Mouse (Mus musculus): ENCODE data around the gene 2900092C05Rik. TPM values are rescaled to one million over a fixed set of nuclear protein-coding genes. Genes with fewer than 3 reads are reported as not detected.

2900092C05Rik gene
- polyA plus RNA-seq (2012; ENCODE audit: insufficient read depth, insufficient read length, low replicate concordance, missing spikeins), result not detected in 2 replicates

- 61% methylated on average over 2 of the region's 2 CpGs for WGBS
- TF ChIP-seq POLR2A (IDR thresholded peaks at IDR 0.05; ENCODE audit: insufficient read depth, low read depth, low read length), result no peak
- no peak for TF ChIP-seq CTCF (IDR thresholded peaks at IDR 0.05; ENCODE audit: insufficient read depth, low read depth, low read length)
- Histone ChIP-seq H3K27ac (ENCODE audit: insufficient read depth, low read depth, low read length) (no peak within 1 kb of the TSS), H3K4me1 (ENCODE audit: control insufficient read depth, insufficient read depth, low read length) (no peaks in the 10 kb centered on the region), H3K4me3 (ENCODE audit: insufficient read depth, low read depth, low read length) (no peak within 1 kb of the TSS)
Observed at GRCm38 (mm10) chr7:12512217-12512616, at the start of gene 2900092C05Rik. Gene 2900092C05Rik, plus strand, starts transcription at chr7:12512517.

- Histone ChIP-seq H3K4me3 (ENCODE audit: insufficient read depth, low read depth, low read length) (peak within 1 kb of the TSS; percentile 70), H3K4me1 (ENCODE audit: control insufficient read depth, insufficient read depth, low read length) (no peaks in the 10 kb centered on the region), H3K27ac (ENCODE audit: insufficient read depth, low read depth, low read length) (peak within 1 kb of the TSS; percentile 48)
- TF ChIP-seq CTCF (IDR thresholded peaks at IDR 0.05; ENCODE audit: insufficient read depth, low read depth, low read length), result no peak
- peak; percentile 66 for TF ChIP-seq POLR2A (IDR thresholded peaks at IDR 0.05; ENCODE audit: insufficient read depth, low read depth, low read length)
- WGBS, result under 1% methylated on average over 53 of the region's 53 CpGs
Observed at GRCm38 (mm10) chr7:12478158-12479008, 33.9 kb upstream of the 2900092C05Rik start, which contains the start of gene Zfp606. Gene Zfp606, plus strand, starts transcription at chr7:12478293.

GRCm38 (mm10) chr7:12479009-12479346 lies 33.3 kb upstream of the 2900092C05Rik start:
- no peak overlapping the region for H3K27ac ChIP-seq (ENCODE audit: insufficient read depth, low read depth, low read length)
- H3K4me3 ChIP-seq (ENCODE audit: insufficient read depth, low read depth, low read length), result peak overlapping the region; percentile 70; the same call in 1 of the 2 replicates
- no peaks in the 10 kb centered on the region for H3K4me1 ChIP-seq (ENCODE audit: control insufficient read depth, insufficient read depth, low read length)
- TF ChIP-seq CTCF (IDR thresholded peaks at IDR 0.05; ENCODE audit: insufficient read depth, low read depth, low read length), result no peak
- no peak for TF ChIP-seq POLR2A (IDR thresholded peaks at IDR 0.05; ENCODE audit: insufficient read depth, low read depth, low read length)
- 0% methylated on average over 8 of the region's 8 CpGs for WGBS

GRCm38 (mm10) chr7:12479525-12479924 lies 32.8 kb upstream of the 2900092C05Rik start:
- 53% methylated on average over 4 of the region's 4 CpGs for WGBS
- H3K4me1 ChIP-seq (ENCODE audit: control insufficient read depth, insufficient read depth, low read length), result no peaks in the 10 kb centered on the region
- no peak overlapping the region for H3K27ac ChIP-seq (ENCODE audit: insufficient read depth, low read depth, low read length)
- TF ChIP-seq CTCF (IDR thresholded peaks at IDR 0.05; ENCODE audit: insufficient read depth, low read depth, low read length), result no peak
- no peak for TF ChIP-seq POLR2A (IDR thresholded peaks at IDR 0.05; ENCODE audit: insufficient read depth, low read depth, low read length)
- H3K4me3 ChIP-seq (ENCODE audit: insufficient read depth, low read depth, low read length), result no peak overlapping the region

GRCm38 (mm10) chr7:12483771-12484170 lies 28.5 kb upstream of the 2900092C05Rik start:
- Histone ChIP-seq H3K27ac (ENCODE audit: insufficient read depth, low read depth, low read length) (no peak overlapping the region), H3K4me1 (ENCODE audit: control insufficient read depth, insufficient read depth, low read length) (no peaks in the 10 kb centered on the region), H3K4me3 (ENCODE audit: insufficient read depth, low read depth, low read length) (no peak overlapping the region)
- WGBS, result 70% methylated on average over 6 of the region's 6 CpGs
- TF ChIP-seq POLR2A (IDR thresholded peaks at IDR 0.05; ENCODE audit: insufficient read depth, low read depth, low read length) (no peak), CTCF (IDR thresholded peaks at IDR 0.05; ENCODE audit: insufficient read depth, low read depth, low read length) (no peak)

- TF ChIP-seq CTCF (IDR thresholded peaks at IDR 0.05; ENCODE audit: insufficient read depth, low read depth, low read length) (no peak), POLR2A (IDR thresholded peaks at IDR 0.05; ENCODE audit: insufficient read depth, low read depth, low read length) (no peak)
- Histone ChIP-seq H3K4me1 (ENCODE audit: control insufficient read depth, insufficient read depth, low read length) (no peaks in the 10 kb centered on the region), H3K4me3 (ENCODE audit: insufficient read depth, low read depth, low read length) (no peak overlapping the region), H3K27ac (ENCODE audit: insufficient read depth, low read depth, low read length) (no peak overlapping the region)
- 100% methylated on average over 1 of the region's 1 CpGs for WGBS
Observed at GRCm38 (mm10) chr7:12485956-12486355, 26.4 kb upstream of the 2900092C05Rik start.

GRCm38 (mm10) chr7:12486691-12487090 lies 25.6 kb upstream of the 2900092C05Rik start:
- Histone ChIP-seq H3K4me3 (ENCODE audit: insufficient read depth, low read depth, low read length) (no peak overlapping the region), H3K4me1 (ENCODE audit: control insufficient read depth, insufficient read depth, low read length) (no peaks in the 10 kb centered on the region), H3K27ac (ENCODE audit: insufficient read depth, low read depth, low read length) (no peak overlapping the region)
- TF ChIP-seq POLR2A (IDR thresholded peaks at IDR 0.05; ENCODE audit: insufficient read depth, low read depth, low read length) (no peak), CTCF (IDR thresholded peaks at IDR 0.05; ENCODE audit: insufficient read depth, low read depth, low read length) (no peak)

GRCm38 (mm10) chr7:12510913-12511312 lies 1.4 kb upstream of the 2900092C05Rik start:
- H3K4me1 ChIP-seq (ENCODE audit: control insufficient read depth, insufficient read depth, low read length), result no peaks in the 10 kb centered on the region
- no peak overlapping the region for H3K4me3 ChIP-seq (ENCODE audit: insufficient read depth, low read depth, low read length)
- no peak for TF ChIP-seq CTCF (IDR thresholded peaks at IDR 0.05; ENCODE audit: insufficient read depth, low read depth, low read length)
- TF ChIP-seq POLR2A (IDR thresholded peaks at IDR 0.05; ENCODE audit: insufficient read depth, low read depth, low read length), result no peak
- H3K27ac ChIP-seq (ENCODE audit: insufficient read depth, low read depth, low read length), result no peak overlapping the region
- WGBS, result 45% methylated on average over 1 of the region's 1 CpGs

Other genes with a start within 250 kb of the 2900092C05Rik start
- not detected in 2 replicates for gene Vmn1r81, start 244.2 kb upstream of the 2900092C05Rik start, polyA plus RNA-seq (2012; ENCODE audit: insufficient read depth, insufficient read length, low replicate concordance, missing spikeins)
- gene Vmn1r82, start 212.1 kb upstream of the 2900092C05Rik start, polyA plus RNA-seq (2012; ENCODE audit: insufficient read depth, insufficient read length, low replicate concordance, missing spikeins), result not detected in 2 replicates
- not detected in 2 replicates for gene Vmn1r83, start 183.0 kb upstream of the 2900092C05Rik start, polyA plus RNA-seq (2012; ENCODE audit: insufficient read depth, insufficient read length, low replicate concordance, missing spikeins)
- gene Vmn1r84, start 143.2 kb upstream of the 2900092C05Rik start, polyA plus RNA-seq (2012; ENCODE audit: insufficient read depth, insufficient read length, low replicate concordance, missing spikeins), result not detected in 2 replicates
- gene Zfp551, start 89.8 kb upstream of the 2900092C05Rik start, polyA plus RNA-seq (2012; ENCODE audit: insufficient read depth, insufficient read length, low replicate concordance, missing spikeins), result not detected in 2 replicates
- gene Zfp606, start 34.2 kb upstream of the 2900092C05Rik start, polyA plus RNA-seq (2012; ENCODE audit: insufficient read depth, insufficient read length, low replicate concordance, missing spikeins), result not detected in 2 replicates
- gene Vmn2r53, start 96.3 kb downstream of the 2900092C05Rik start, polyA plus RNA-seq (2012; ENCODE audit: insufficient read depth, insufficient read length, low replicate concordance, missing spikeins), result not detected in 2 replicates
- gene Vmn2r54, start 127.8 kb downstream of the 2900092C05Rik start, polyA plus RNA-seq (2012; ENCODE audit: insufficient read depth, insufficient read length, low replicate concordance, missing spikeins), result not detected in 2 replicates
- gene Vmn2r55, start 172.5 kb downstream of the 2900092C05Rik start, polyA plus RNA-seq (2012; ENCODE audit: insufficient read depth, insufficient read length, low replicate concordance, missing spikeins), result not detected in 2 replicates
- not detected in 2 replicates for gene Vmn2r56, start 222.5 kb downstream of the 2900092C05Rik start, polyA plus RNA-seq (2012; ENCODE audit: insufficient read depth, insufficient read length, low replicate concordance, missing spikeins)